Mouse (Mus musculus): ENCODE results near the gene Card11. TPM values are rescaled to one million over a fixed set of nuclear protein-coding genes. Genes with fewer than 3 reads are reported as not detected.

Gene Card11
- total RNA-seq, 2 experiments from 2014 or later = 0.27 to 0.36 TPM

DNA sequence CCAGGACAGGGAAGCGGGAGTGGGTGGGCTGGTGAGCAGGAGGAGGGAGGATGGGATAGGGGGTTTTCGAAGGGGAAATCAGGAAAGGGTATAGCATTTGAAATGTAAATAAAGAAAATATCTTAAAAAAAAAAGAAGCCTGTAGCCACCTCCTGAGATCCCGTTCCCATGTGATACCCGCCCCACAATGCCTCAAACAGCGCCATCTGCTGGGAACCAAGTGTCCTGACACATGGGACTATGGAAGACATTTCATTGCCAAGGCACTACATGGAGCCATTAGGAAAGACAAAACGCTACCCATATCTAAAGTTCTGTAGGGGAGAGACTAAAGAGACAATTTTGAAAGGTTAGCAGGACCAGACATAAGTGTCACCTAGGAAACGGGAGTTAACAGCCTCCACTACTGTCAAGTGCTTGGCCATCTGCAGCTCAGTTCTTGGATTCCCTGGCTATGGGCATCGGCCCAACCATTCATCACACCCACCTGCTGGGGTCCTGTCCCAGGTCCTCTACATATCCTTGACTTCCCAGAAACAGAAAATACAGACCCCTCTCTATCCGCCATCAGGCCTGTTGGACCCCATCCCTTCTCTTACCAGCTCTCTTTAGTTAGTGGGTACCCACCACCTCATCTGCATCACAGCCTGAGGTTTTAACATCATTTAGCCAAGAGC lies 65.6 kb downstream of the Card11 start:
- DNase-seq (ENCODE audit: low spot score in 2 of 2) = no peak
- intact Hi-C loops (cut with DNase I) = no loop called here

DNA sequence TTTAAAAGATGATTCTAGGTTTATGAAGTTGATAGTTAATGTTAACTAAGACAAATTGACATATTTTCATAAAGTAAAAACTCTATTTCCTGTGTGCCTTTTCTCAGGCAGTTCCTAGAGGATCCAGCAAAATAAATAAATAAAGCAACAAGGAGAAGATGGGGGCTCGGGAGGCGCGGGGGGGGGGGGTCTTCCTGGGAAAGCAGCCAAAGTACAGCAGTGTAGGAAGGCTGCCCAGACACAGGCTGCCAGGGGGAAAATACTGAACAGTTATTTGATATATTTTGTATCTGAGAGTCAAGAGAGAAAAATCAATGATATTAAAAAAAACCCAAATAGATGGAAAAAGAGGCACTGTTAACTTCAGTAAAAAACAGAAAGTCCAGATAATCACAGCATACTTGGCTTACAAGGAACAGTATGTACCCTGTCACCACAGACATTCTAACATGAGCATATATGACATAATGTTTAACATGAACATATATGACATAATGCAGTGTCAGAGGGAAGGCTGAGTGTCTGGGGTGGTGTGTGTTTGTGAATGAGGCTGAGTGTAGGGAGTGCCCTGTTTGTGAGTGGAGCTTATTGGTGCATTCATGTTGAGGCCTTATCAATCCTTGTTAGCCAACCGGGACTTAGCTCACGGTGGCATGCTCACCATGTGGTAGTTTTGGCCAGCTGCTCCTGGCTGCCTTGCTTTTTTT lies 68.7 kb downstream of the Card11 start:
- intact Hi-C loops (cut with DNase I) = no loop called here
- DNase-seq (ENCODE audit: low spot score in 2 of 2) = no peak

DNA sequence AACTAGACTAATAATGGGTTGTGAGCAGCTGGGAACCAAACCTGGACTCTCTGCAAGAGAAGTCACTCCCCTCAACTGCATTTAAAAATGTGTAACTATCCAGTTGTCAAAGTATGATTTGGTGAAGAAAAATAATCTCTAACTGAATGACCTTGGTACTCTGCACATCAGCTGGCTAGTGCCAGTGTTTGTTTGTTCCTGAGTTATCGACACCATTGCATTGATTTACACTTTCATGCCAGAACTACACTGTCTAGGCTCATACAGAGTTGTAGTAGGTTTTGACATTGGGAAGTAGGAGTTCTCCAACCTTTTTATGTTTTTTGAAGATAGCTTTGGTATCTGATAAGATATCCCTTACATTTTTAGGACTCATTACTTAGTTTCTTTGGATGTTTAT lies 81.9 kb downstream of the Card11 start:
- no peak for DNase-seq (ENCODE audit: low spot score in 2 of 2)
- intact Hi-C loops (cut with DNase I) = no loop called here

DNA sequence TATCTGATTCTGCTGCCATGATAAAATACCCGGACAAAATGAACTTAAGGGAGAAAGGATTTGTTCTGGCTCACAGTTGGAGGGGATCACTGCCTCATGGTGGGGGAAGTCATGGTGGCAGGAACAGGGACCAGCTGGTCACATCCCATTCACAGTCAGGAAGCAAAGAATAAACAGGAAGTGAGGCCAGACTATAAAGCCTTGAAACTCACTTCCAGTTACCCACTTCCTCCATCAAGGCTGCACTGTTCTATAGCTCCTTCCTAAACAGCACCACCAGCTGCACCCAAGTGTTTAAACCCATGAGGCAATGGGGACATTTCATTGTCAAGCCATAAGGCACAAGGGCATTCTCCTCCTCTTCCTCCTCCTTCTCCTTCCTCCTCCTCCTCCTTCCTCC lies 82.6 kb downstream of the Card11 start:
- intact Hi-C loops (cut with DNase I) = no loop called here
- DNase-seq (ENCODE audit: low spot score in 2 of 2) = no peak

DNA sequence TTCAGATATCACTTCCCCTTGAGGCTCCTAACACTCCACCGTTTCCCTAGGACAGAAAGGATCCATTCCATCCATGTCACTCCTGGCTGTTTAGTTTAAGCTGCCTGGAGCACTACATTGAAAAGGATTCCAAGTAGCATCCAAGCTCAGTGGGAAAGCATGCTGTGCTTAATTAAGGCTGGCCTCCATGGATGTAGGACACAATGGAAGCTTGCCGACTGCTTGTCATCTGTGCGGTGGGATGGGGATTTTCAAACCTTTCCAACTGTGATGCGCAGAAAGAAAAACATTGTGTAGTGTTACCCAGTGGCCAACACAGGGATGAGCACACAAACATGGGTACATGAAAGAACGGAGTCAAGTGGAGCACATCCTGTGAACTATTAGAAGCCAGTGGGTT lies 89.5 kb downstream of the Card11 start:
- intact Hi-C loops (cut with DNase I) = no loop called here
- DNase-seq (ENCODE audit: low spot score in 2 of 2) = no peak

DNA sequence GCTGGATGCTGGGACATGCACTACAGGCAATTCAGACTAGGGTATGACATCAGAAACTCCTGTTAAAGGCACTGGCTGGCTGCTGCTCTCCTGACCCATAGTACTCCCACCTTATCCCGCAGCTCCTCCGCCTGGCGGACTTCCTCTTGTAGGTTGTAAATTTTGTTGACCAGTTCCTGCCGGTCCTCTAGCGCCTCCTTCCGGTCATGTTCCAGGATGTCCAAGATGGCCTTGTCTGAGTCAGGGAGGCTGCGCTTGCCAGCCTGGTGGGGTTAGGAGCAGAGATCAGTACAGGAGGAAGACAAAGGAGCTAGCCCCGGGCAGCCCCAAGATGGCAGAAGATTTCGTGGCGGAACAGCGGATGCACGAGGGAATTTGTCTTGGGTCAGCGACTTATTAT lies 99.5 kb downstream of the Card11 start:
- intact Hi-C loops (cut with DNase I) = no loop called here
- DNase-seq (ENCODE audit: low spot score in 2 of 2) = no peak

DNA sequence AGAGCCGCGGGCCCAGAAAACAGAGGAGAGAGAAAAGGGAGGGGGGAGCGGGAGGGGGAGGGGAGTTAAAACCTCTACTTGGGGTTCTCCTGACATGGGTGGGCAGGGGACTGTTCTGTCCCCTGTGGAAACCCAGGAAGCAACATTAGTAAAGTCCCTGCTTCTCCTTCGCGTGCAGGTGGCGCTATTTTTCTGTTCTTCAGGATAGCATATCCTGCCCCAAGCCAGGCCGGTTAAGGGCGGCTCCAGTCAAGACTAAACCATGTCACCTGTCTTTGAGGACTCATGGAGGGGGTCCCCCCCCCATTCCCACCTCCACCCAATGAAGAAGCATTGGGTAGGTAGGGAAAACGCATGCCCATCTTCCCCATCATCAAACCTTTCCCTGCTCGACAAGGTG lies 109.3 kb downstream of the Card11 start:
- DNase-seq (ENCODE audit: low spot score in 2 of 2) = no peak
- intact Hi-C loops (cut with DNase I) = no loop called here

DNA sequence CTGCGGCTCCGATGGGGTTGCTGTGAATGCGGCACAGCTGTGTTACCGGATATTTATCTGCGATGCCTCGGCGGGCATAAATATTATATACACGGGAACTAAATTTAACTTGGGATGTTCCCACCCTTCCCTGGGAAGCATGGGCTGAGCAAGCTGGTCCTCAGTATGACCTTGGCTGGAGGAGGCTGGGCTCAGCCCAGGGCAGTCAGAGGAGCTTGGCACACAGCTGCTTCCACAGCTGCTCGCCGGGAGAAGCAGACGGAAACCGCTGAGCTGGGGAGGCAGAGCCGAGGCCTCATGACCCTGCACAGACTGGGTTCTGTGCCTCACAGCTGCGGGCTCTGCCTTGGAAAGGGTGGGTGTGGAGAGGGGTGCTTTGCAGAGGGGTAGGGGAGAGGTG lies 110.3 kb downstream of the Card11 start:
- intact Hi-C loops (cut with DNase I) = no loop called here
- DNase-seq (ENCODE audit: low spot score in 2 of 2) = peak; percentile 18 to 24

DNA sequence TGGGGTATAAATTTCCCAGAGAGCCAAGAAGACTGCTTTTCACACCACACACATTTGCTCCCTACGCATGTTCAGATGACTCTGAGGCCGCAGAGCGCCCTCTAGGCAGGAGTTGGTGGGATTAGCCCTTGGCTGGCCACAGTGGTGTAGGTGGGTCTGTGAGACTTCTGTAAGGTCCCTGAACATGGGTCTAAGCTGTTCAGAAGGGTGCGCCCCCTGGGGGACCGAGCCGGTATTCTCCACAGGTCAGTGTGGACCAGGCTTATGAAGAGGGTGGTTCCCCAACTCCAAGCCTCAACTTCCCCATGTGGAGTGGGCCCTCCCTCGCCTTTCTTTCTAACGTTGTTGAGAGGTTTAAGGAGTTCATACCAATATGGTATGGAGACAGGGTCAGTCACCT lies 110.8 kb downstream of the Card11 start:
- peak in 1 of 2 experiments; percentile 22 for DNase-seq (ENCODE audit: low spot score in 2 of 2)
- intact Hi-C loops (cut with DNase I) = loop anchor here (5.0 kb wide), 1 partner anchor 188 kb away; no protein-coding TSS in a partner anchor

DNA sequence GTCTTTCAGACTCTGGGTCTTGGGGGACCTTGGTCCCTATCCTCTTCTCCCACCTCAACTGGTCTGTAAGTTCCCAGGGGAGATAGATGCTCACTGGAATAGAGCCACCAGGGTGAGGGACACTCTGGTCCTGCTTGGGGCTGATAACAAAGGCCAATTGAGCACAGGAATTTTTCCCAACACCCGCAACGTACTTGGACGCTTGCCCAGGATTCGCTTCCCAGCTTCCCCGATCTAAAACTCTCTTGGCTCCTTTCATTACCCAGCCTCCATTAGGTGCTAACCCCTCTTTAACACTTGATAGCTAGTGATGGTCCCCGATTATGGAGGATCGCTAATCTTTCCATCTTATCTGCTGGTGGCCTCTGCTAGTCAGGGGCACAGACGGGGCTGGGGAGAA lies 112.5 kb downstream of the Card11 start:
- no peak for DNase-seq (ENCODE audit: low spot score in 2 of 2)
- intact Hi-C loops (cut with DNase I) = loop anchor here (5.0 kb wide), 1 partner anchor 189 kb away; no protein-coding TSS in a partner anchor

DNA sequence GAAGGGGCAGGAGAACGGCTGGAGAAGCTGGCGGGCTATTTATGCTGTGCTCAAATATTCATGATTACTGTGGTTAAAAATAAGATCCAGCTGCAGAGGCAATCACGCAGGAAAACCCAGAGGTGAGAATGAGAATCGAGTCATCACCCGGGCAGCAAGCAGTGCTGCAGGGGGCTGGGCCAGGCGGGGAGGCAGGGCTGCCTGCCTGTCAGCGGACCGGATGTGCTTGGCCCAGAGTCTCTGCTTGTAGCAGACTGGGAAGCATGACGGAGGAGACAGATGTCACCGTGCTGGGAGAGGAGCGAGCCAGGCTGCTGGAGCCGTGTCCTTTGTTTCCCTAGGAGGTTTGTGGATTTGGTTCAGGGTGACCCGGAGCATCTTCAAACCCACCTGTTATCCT lies 115.4 kb downstream of the Card11 start:
- peak in 1 of 2 experiments; percentile 25 for DNase-seq (ENCODE audit: low spot score in 2 of 2)
- intact Hi-C loops (cut with DNase I) = loop anchor here (5.0 kb wide), 1 partner anchor 192 kb away; no protein-coding TSS in a partner anchor

DNA sequence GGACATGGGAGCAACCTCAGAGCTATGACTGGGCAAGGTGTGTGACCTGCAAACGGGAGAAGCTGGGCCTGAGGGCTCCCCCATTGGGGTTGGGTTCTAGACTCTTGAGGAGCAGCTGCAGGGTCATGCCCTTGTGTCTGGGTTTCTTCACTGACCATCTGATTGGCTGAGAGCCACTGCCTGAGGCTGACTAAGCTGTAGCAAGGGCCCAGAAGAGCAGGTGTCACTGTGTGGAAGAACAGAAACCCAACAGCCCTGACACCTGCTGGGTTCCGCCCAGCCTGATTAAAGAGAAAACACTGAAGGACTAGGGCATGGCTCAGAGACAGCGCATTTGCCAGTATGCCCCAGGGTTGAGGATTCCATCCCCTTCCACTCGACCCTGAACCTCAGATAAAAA lies 118.0 kb downstream of the Card11 start:
- intact Hi-C loops (cut with DNase I) = no loop called here
- DNase-seq (ENCODE audit: low spot score in 2 of 2) = no peak

DNA sequence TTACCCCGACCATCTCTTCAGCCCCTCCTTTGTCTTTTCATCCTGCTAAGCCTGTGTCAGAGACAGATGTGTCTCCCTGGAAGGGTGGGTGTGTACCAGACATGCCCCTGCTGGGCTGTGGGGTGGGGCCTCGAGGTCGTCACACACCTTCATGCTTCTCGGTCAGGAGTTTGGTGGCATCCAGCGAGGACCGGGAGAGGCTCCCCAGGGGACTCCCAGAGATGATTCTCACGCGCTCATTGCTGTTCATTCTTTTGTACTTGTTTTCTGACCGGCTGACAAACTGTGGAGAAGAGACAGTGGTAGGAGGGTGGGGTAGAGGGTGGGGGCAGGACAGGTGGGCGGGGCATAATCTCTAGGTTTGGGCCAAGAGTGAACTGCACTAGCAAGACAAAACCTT lies 120.2 kb downstream of the Card11 start:
- intact Hi-C loops (cut with DNase I) = no loop called here
- no peak for DNase-seq (ENCODE audit: low spot score in 2 of 2)

DNA sequence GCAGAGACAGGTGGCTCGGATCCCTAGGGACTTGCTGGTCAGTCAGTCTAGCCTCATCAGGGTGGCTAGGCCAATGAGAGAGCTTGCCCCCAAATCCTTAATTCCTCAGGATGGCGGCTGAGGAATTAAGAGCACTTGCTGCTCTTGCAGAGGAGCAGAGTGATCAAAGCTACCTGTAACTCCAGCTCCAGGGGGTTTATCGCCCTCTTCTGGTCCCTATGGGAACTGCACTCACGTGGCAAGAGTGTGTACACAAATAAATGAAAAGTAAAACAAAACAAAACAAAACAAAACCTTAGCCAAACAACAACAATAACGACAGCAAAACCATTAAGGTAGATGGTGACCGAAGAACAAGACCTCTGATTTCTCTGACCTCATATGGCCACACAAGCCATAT lies 121.7 kb downstream of the Card11 start:
- no peak for DNase-seq (ENCODE audit: low spot score in 2 of 2)

DNA sequence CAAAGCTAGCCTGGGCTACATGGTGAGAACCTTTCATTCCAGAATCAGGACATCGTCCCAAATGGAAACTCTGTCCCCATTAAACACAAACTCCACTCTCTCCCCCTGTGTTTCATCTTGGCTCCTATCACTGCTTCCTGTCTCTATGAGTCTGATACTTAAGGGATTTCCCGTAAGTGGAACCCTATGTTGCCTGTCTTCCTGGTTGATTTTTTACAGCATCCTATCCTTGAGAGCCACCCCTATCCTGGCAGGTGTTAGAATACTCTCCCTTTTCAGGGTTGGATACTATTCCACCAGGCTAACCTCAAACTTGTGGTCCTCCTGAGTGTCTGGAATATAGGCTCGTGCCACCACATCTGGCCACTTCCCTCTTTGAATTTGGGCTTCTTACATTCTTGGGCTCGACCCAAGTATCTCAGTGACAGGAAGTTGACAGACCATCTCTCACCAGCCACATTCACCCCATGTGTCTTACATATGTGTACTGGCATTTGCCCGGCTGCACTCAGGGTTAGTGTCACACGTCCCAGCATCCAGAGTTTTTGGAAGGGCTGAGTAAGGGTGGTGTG lies 126.6 kb downstream of the Card11 start:
- no peak for DNase-seq (ENCODE audit: low spot score in 2 of 2)

More for the DNA sequence above, 121.7 kb downstream of the Card11 start:
- intact Hi-C loops (cut with DNase I) = loop anchor here (5.0 kb wide), 1 partner anchor 209 kb away; no protein-coding TSS in a partner anchor

DNA sequence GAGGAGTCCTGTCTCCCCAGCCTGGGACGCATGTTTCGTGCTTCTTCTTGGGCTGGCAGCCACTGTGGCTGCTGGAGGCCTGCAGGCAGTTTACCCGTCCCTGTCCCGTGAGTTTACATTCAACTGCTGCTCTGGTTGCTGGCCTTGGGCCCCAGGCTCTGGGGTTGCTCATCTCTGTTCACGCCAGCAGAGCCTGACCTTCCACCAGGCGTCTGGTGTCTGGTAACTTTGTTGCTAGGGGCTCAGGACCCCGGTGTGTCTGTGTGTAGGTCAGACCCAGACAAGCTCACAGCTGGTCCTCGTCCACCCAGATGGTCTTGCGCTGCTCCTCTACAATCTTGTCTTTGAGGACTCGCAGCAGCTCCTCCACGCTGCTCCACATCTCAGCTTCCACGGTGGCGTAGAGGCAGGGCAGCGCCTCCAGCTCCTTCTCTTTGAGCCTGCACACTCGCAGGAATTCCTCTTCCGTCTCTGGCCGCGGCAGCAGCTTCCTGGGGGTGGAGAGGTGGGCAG lies 127.3 kb downstream of the Card11 start:
- DNase-seq (ENCODE audit: low spot score in 2 of 2) = peak; percentile 19 to 30
- intact Hi-C loops (cut with DNase I) = loop anchor here (5.0 kb wide), 3 partner anchors 89 to 1444 kb away; no protein-coding TSS in a partner anchor

More for the DNA sequence above, 126.6 kb downstream of the Card11 start:
- intact Hi-C loops (cut with DNase I) = loop anchor here (5.0 kb wide), 3 partner anchors 88 to 1443 kb away; no protein-coding TSS in a partner anchor

DNA sequence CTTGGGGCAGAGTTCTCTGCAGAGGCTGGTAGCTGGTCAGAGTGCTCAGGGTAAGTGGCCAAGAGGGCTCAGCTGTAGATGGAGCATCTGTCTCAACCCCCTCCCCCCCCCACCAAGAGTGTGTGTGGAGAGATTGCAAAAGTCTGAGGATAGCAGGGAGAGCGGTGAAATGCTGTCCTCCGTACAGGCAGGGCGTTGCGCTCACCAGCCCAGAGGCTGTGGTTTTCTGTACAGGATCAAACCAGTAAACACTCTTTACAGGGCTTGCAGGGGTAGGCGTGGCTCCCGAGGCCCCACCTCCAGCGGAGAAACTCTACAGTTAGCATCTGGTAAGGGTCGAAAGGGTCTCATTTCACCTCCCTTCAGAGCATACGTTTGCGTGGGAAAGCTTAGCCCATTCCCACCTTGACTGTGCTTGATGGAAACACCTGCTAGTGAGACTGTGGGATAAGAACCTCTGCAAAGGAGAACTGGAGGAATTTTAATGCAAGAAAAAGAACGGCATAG lies 127.8 kb downstream of the Card11 start:
- no peak for DNase-seq (ENCODE audit: low spot score in 2 of 2)
- intact Hi-C loops (cut with DNase I) = loop anchor here (5.0 kb wide), 3 partner anchors 90 to 1445 kb away; no protein-coding TSS in a partner anchor

DNA sequence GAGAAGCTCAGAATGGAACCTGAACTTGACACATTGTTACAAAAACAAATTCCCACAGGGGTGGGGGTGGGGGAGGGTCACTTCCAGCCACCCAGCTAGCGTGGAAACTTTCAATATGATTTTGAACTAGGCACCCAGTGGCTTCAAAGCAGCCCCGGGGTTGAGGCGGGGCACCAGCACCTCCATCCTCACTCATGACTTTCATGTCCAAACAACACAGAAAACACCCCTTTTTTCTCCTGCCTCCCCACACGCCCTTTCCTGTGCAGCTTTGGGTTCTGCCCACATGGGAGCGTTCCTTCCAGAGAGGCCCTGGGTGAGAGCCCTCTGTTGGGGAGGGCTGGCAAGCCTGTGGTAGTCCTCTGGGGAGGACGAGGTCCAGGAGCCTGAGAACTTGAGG lies 129.1 kb downstream of the Card11 start:
- intact Hi-C loops (cut with DNase I) = loop anchor here (5.0 kb wide), 3 partner anchors 91 to 1446 kb away; no protein-coding TSS in a partner anchor
- DNase-seq (ENCODE audit: low spot score in 2 of 2) = no peak

DNA sequence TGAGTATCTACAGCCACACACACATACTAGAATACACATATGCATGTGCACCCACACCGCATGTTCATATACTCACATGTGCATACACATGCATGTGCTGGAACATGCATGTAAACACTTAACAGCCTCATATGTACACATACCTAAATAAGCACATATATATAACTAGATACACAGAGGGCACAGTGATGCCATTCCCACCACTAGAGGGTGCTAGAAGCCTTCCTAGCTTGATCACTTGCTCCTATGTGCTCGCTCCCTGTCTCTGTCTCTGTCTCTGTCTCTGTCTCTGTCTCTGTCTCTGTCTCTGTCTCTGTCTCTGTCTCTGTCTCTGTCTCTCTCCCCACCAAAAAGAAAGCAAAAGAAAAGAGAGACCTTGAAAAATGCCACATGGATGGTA lies 131.3 kb downstream of the Card11 start:
- intact Hi-C loops (cut with DNase I) = no loop called here
- DNase-seq (ENCODE audit: low spot score in 2 of 2) = peak; percentile 40 to 60

DNA sequence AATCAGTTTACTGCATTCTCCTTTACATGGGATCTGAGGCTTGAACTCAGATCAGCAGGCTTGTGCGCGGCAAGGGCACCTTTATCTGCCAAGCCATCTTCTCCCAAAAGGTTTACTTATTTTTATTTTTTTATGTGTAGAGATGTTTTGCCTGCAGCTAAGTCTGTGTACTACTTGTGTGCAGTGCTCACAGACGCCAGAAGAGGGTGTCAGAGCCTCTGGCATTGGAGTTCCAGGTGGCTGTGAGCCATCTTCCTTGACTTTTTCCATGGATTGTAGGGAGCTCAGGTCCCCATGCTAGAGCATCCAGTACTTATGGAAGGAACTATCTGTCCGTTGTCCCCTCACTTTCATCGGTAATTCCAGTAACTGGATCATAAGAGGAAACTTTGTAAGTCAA lies 140.7 kb downstream of the Card11 start:
- intact Hi-C loops (cut with DNase I) = no loop called here
- no peak for DNase-seq (ENCODE audit: low spot score in 2 of 2)

Measured in left cerebral cortex, postnatal 36 days (tissue).